Mouse (Mus musculus): Measurements from ENCODE around the gene Acbd4. TPM values are rescaled to one million over a fixed set of nuclear protein-coding genes. Genes with fewer than 3 reads are reported as not detected.

Acbd4 gene
- polyA plus RNA-seq (2016; fragmentation: Nextera tagmentation; extraction: Ambion mirVana) = 6.3 and 10.1 TPM in 2 replicates

DNA sequence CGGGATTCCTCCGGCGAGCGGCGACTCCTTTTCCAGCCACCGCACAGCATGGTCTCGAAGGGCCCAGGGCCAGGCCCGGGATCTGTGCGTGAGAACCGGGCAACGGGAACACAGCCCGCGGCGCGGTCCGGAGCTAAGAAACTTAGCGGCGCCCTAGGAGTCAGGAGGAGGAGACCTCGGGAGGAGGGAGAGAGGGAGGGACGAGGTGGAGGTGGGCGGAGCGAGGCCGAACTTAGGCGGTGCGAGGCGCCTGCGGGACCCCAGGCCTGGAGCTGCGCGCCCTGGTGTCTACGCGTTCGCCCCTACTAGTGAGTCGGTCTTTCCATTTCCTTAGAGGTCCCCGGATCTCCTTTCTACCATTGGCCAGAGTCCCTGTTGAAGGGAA is at the start of gene Acbd4, which contains the start of gene Plcd3:
Gene Acbd4 (plus strand): TSS at position 202 of the 385 bp plus-strand sequence.
Gene Plcd3 (minus strand): TSS at position 178 of the 385 bp plus-strand sequence.
- Histone ChIP-seq H3K4me3 (peak within 1 kb of the TSS; percentile 67), H3K27me3 (replicated peaks; ENCODE audit: low read depth, poor library complexity, severe bottlenecking) (peaks cover 90% of the 10 kb centered on the region), H3K9me3 (no peaks in the 10 kb centered on the region), H3K36me3 (replicated peaks) (no peaks in the 10 kb centered on the region), H3K27ac (replicated peaks) (peak within 1 kb of the TSS; percentile 69), H3K4me1 (peaks cover 77% of the 10 kb centered on the region)
- WGBS = under 1% methylated on average over 34 of the region's 34 CpGs
- peak; percentile 82 for DNase-seq (ENCODE audit: low spot score)

DNA sequence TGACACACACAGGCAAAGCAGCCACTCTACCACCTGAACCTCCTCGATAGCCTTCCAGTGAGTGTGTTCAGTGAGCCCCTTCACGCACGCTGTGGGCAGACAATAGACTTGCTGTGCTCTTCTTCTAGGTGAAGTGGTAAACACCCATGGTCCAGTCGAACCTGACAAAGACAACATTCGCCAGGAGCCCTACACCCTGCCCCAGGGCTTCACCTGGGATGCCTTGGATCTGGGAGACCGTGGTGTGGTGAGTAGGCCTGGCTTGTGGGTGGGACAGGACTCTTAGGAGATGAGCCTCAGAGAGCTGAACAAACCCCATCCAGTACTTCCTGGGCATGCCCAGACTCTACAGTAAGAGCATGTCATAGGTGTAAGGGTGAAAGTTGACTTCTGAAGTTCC is 49.4 kb upstream of the Acbd4 start:
- no peaks in the 10 kb centered on the region for H3K9me3 ChIP-seq
- no peaks in the 10 kb centered on the region for H3K27me3 ChIP-seq (replicated peaks; ENCODE audit: low read depth, poor library complexity, severe bottlenecking)
- no peak overlapping the region for H3K27ac ChIP-seq (replicated peaks)
- WGBS = 86% methylated on average over 6 of the region's 6 CpGs
- no peaks in the 10 kb centered on the region for H3K4me1 ChIP-seq
- H3K36me3 ChIP-seq (replicated peaks) = peaks cover 82% of the 10 kb centered on the region
- no peak overlapping the region for H3K4me3 ChIP-seq
- DNase-seq (ENCODE audit: low spot score) = no peak

DNA sequence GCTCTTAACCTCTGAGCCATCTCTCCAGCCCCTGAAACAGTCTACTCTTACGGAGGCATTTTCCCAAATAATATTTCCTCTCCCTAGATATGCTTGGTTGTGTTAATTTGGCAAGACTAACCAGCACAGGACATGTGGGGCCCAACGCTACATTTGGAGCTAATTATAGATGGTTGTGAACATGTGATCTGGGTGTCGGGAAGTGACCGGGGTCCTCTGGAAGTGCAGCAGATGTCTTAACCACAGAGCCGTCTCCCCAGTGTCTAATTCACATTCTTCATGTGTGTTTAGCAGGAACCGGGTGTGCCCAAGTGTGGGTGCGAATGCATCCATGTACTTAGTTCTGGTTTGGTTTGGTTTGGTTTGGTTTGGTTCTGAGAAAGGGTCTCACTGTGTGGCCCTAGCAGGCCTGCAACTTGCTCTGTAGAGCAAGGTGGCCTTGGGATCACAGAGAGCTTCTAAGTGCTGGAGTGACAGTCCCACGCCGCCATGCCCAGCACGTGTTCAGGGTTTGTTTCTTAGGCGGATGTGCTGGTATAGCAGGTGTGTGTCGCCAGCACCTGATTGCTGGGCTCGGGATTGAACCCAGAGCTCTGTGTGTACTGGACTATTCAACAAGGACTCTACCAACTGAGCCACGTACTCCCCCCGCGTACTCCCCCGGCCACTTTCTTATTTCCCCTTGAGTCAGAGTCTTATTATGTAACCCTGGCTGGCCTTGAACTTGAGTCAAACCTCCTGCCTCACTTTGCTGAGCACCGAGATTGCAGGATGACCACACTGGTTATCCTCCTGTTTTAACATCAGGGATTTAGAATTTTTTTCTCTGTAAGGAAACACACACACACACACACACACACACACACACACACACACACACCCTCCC is 48.0 kb upstream of the Acbd4 start:
- Histone ChIP-seq H3K9me3 (no peaks in the 10 kb centered on the region), H3K27ac (replicated peaks) (no peak overlapping the region), H3K4me3 (no peak overlapping the region), H3K36me3 (replicated peaks) (peaks cover 89% of the 10 kb centered on the region), H3K4me1 (no peaks in the 10 kb centered on the region), H3K27me3 (replicated peaks; ENCODE audit: low read depth, poor library complexity, severe bottlenecking) (no peaks in the 10 kb centered on the region)
- DNase-seq (ENCODE audit: low spot score) = no peak
- 94% methylated on average over 18 of the region's 18 CpGs for WGBS

DNA sequence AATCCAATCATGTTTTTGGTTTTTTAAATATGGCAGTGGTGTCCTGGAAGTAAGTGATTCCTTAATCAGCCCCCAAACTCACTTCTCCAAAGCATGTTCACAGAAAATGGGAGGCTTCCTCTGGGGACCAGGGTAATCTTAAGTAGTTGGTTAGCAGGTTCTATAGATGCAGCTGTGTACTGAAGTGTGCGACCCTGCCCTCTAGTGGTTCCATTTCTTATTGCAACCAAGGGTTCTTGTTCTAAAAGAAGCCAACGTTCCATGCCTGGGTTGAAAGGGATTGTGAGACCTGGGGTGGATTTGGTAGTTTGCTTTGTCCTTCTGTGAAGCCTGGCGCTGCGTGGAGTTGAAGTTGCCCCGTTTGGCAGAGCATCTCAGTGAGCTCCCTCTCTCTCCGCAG is 46.7 kb upstream of the Acbd4 start:
- Histone ChIP-seq H3K27ac (replicated peaks) (no peak overlapping the region), H3K4me1 (no peaks in the 10 kb centered on the region), H3K9me3 (no peaks in the 10 kb centered on the region), H3K4me3 (no peak overlapping the region), H3K27me3 (replicated peaks; ENCODE audit: low read depth, poor library complexity, severe bottlenecking) (no peaks in the 10 kb centered on the region), H3K36me3 (replicated peaks) (peaks cover 98% of the 10 kb centered on the region)
- DNase-seq (ENCODE audit: low spot score) = peak; percentile 68
- WGBS = 48% methylated on average over 6 of the region's 6 CpGs

DNA sequence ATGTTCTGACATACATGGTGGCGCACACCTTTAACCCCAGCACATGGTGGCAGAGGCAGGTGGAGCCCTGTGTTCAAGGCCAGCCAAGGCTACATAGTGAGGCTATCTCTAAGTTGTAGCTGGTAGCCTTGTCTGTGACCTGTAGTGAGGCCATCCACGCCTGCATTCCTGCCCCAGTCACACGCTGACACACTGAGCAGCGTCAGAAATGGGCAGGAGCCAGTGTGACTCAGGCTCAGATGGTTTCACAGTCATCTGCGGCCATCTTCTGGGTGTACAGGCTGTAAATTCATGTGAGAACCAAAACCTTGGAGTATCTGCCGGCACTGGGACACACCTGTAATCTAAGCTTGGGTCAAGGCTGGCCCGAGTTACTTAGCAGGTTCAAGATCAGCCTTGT is 44.8 kb upstream of the Acbd4 start:
- Histone ChIP-seq H3K27me3 (replicated peaks; ENCODE audit: low read depth, poor library complexity, severe bottlenecking) (no peaks in the 10 kb centered on the region), H3K9me3 (no peaks in the 10 kb centered on the region), H3K27ac (replicated peaks) (no peak overlapping the region), H3K4me3 (no peak overlapping the region), H3K4me1 (no peaks in the 10 kb centered on the region), H3K36me3 (replicated peaks) (peaks cover 98% of the 10 kb centered on the region)
- WGBS = 93% methylated on average over 7 of the region's 7 CpGs
- DNase-seq (ENCODE audit: low spot score) = no peak

DNA sequence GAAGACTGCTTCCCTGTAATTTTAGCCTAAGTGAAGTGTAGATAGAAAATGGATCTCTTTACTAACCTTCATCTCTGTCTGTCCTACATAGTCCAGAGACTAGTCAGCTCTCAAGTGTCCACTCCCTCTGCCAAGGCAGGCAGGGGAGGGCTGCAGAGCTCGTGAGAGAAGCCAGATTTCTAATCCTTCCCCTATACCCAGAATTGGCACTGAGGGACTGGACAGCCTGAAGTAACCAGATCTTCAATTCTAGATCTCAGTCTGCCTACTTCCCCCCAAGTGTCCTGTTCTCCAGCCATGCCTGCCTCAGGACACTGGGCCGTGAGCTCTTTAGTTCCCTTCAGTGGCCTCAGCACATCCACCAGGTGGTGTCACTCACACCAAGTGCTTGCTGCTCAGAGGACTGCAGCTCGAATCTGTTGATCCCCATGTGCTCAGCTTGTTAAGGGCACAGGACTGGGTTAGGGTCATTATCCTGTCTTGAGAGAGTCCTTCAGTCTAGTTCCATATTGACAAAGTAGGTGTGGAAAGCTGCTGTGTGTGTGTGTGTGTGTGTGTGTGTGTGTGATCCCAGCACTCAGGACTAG is 42.9 kb upstream of the Acbd4 start:
- Histone ChIP-seq H3K4me1 (no peaks in the 10 kb centered on the region), H3K27me3 (replicated peaks; ENCODE audit: low read depth, poor library complexity, severe bottlenecking) (no peaks in the 10 kb centered on the region)
- 79% methylated on average over 3 of the region's 3 CpGs for WGBS

DNA sequence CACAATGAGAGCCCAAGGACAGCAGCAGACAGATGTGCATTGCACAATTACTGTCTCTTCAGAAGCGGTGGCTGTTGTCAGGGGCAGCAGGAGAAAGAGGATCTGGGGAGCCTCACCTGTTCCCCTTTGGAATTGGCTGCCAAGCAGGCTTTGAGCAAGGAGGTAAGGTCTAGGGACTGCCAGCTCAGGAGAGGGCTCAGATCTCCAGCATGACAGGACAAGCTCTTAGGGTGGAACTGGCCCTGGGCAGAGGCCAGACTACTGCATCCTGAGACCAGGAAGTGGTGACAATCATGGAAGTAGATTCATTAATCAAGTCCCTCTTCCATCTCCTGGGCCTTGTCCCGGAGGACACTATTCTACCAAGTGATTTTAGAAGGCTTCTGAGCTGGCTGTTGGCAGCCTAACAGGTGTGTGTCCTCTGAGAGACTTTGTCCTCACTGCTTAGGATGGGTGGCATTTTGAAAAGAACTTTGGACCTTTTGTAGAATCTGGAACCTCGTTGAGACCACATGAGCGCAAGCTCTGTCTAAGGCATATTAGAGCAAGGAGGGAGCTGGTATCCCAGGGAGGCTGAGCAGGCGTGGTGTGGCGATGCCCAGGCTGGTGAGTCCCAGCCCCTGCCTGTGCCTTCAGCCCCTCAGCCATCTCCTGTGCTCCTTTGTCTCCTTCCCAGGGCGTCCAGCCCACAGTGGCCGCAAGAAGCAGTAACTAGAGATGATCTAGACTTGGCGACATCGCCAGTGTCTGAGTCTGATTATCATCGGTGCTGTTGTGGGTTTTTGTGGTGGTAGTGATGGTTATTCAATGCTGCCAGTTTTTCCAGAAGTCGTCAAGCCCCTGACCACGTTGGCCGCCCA is 35.1 kb upstream of the Acbd4 start:
- Histone ChIP-seq H3K27me3 (replicated peaks; ENCODE audit: low read depth, poor library complexity, severe bottlenecking) (no peaks in the 10 kb centered on the region), H3K4me3 (no peak overlapping the region), H3K27ac (replicated peaks) (no peak overlapping the region), H3K36me3 (replicated peaks) (peaks cover 97% of the 10 kb centered on the region), H3K4me1 (no peaks in the 10 kb centered on the region), H3K9me3 (no peaks in the 10 kb centered on the region)
- no peak for DNase-seq (ENCODE audit: low spot score)
- WGBS = 94% methylated on average over 14 of the region's 14 CpGs

More for the DNA sequence above, 42.9 kb upstream of the Acbd4 start:
- DNase-seq (ENCODE audit: low spot score) = no peak
- Histone ChIP-seq H3K27ac (replicated peaks) (no peak overlapping the region), H3K4me3 (no peak overlapping the region), H3K36me3 (replicated peaks) (peaks cover 96% of the 10 kb centered on the region), H3K9me3 (no peaks in the 10 kb centered on the region)

DNA sequence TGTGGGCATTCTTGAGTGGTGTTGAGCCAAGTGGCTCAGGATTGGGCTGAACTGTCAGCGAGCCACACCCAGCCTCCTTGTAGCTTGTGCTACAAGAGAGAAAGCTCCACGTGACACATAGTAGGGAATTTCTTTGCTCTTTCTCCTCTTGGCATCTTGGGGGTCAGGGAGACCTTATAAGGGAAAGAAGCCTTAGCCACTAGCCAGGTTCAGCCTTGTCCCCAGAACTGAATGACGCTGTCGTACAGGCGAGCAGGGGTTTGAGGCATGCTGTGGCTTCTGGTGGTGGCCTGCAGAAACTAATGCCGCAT is 34.5 kb upstream of the Acbd4 start:
- Histone ChIP-seq H3K36me3 (replicated peaks) (peaks cover 93% of the 10 kb centered on the region), H3K27ac (replicated peaks) (no peak overlapping the region), H3K27me3 (replicated peaks; ENCODE audit: low read depth, poor library complexity, severe bottlenecking) (no peaks in the 10 kb centered on the region), H3K4me1 (no peaks in the 10 kb centered on the region), H3K9me3 (no peaks in the 10 kb centered on the region), H3K4me3 (no peak overlapping the region)
- DNase-seq (ENCODE audit: low spot score) = no peak
- 95% methylated on average over 6 of the region's 6 CpGs for WGBS

DNA sequence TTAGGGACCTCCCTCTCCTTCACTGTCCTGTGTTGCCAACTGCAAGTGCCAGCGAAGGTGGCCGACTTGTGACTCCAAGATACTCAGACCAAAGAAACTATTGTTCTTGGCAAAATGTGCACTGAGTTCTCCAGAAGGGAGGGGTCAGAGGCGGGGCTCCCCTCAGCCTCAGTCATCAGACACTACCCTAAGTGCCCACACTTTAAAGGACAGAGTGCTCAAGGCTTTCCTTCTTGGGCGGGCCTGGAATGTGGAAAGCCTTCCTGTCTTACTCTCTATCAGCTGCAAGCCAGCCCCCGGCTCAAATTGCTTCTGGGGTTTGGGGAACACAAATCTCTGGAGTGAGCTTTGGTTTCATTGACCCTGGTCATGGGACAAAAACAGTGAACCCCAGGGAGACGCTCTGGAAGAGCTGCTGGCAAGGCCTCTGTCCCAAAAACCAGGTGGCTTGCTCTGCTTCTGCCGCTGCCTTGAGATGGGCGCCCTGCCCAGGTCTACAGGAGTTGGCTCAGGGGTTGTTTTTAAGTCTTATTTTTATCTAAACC is 34.0 kb upstream of the Acbd4 start:
- Histone ChIP-seq H3K9me3 (no peaks in the 10 kb centered on the region), H3K27ac (replicated peaks) (no peak overlapping the region), H3K4me1 (no peaks in the 10 kb centered on the region), H3K27me3 (replicated peaks; ENCODE audit: low read depth, poor library complexity, severe bottlenecking) (no peaks in the 10 kb centered on the region), H3K36me3 (replicated peaks) (peaks cover 89% of the 10 kb centered on the region), H3K4me3 (no peak overlapping the region)
- DNase-seq (ENCODE audit: low spot score) = no peak
- 73% methylated on average over 8 of the region's 8 CpGs for WGBS

DNA sequence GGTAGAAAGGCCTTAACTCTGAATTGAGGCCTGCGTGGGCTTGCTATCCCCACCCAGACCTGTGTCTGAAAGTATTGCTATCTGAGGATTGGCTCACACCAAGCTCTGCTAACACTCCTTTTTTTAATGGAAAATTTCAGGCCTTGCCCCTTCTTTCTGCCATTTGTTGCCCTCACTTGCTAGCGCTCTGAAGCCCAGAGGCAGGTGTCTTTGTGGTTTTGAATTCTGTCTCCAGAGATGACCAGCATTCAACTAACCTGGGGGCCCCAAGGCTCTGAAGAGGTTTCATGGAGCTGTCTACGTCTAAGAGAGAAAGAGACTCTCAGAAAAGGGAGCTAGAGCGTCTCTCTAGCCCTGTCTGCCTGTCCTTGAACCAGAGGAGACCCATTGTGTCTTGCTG is 33.2 kb upstream of the Acbd4 start:
- Histone ChIP-seq H3K4me1 (no peaks in the 10 kb centered on the region), H3K36me3 (replicated peaks) (peaks cover 87% of the 10 kb centered on the region), H3K9me3 (no peaks in the 10 kb centered on the region), H3K4me3 (no peak overlapping the region), H3K27ac (replicated peaks) (no peak overlapping the region), H3K27me3 (replicated peaks; ENCODE audit: low read depth, poor library complexity, severe bottlenecking) (no peaks in the 10 kb centered on the region)
- WGBS = 94% methylated on average over 4 of the region's 4 CpGs
- no peak for DNase-seq (ENCODE audit: low spot score)

DNA sequence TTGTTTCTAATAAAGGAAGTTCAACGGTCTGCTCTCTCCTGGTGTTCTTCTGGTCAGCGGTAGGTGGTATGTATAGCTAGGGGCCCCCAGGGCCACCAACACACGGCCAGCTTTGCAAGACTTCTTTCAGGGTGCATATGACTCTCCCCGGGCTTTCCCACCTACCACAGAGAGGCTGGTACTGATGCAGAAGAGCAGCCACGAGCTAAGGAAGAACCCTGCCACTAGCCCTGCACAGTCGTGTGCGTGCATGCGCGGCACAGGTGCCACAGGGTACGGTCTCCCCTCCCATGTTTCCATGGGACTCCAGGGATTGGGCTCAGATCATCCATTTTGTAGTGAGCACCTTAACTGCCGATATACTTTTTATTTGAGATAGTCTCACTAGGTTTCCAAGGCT is 32.6 kb upstream of the Acbd4 start:
- no peaks in the 10 kb centered on the region for H3K9me3 ChIP-seq
- 94% methylated on average over 11 of the region's 11 CpGs for WGBS
- H3K27ac ChIP-seq (replicated peaks) = no peak overlapping the region
- H3K36me3 ChIP-seq (replicated peaks) = peaks cover 80% of the 10 kb centered on the region
- H3K4me1 ChIP-seq = peaks cover under 1% of the 10 kb centered on the region; the same call in 1 of the 2 replicates
- no peak for DNase-seq (ENCODE audit: low spot score)
- H3K27me3 ChIP-seq (replicated peaks; ENCODE audit: low read depth, poor library complexity, severe bottlenecking) = no peaks in the 10 kb centered on the region
- H3K4me3 ChIP-seq = no peak overlapping the region

DNA sequence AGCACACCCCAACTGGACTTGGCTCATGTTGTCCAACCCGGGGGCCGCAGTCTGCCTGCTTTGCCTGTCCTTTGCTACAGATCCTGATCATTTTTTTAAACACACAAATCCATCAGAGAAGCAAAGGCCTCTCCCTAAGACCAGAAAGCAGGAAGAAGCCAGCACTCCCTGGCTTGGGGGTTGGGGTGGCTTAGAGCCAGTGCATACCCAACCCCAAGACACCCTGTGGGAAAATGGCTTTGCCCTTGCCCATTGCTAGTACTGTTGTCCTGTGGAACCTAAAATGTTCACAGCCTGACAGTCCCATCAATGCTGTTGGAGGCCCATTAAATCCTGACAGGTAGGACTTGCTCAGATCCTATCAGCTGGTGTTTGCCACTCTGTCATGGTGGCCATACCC is 31.8 kb upstream of the Acbd4 start:
- Histone ChIP-seq H3K4me3 (no peak overlapping the region), H3K27ac (replicated peaks) (no peak overlapping the region), H3K9me3 (no peaks in the 10 kb centered on the region), H3K4me1 (peaks cover 9% of the 10 kb centered on the region), H3K36me3 (replicated peaks) (peaks cover 72% of the 10 kb centered on the region), H3K27me3 (replicated peaks; ENCODE audit: low read depth, poor library complexity, severe bottlenecking) (no peaks in the 10 kb centered on the region)
- no peak for DNase-seq (ENCODE audit: low spot score)
- 97% methylated on average over 2 of the region's 2 CpGs for WGBS

Data from embryonic facial prominence, embryonic 10.5 days (tissue).